Mouse (Mus musculus) neutrophil, adult 5-6 weeks (primary cell): ENCODE measurements around the gene Slc30a3. TPM values are rescaled to one million over a fixed set of nuclear protein-coding genes. Genes with fewer than 3 reads are reported as not detected.

ENCODE experiments used
- ATAC-seq: fragments of 151-379, 151-347 bp; 2 replicates; pipeline ENCODE4 v1.8.0; 2017; ENCODE audit warnings: mild to moderate bottlenecking, moderate TSS enrichment; ENCODE audit not compliant: insufficient number of reproducible peaks, poor library complexity, low FRiP score, severe bottlenecking; ENCODE audit errors: extremely low read depth
- total RNA-seq: library from RNA; stranded (forward); fragments of 200-1000 nt; gene quantifications from 2 replicates; pipeline ENCODE4 v1.2.3, GENCODE M21; 2017

Gene Slc30a3
- total RNA-seq, 1 experiment from 2014 or later: not detected

- peak; percentile 79 for ATAC-seq
Observed at GRCm38 (mm10) chr5:31094799-31095691, 13.0 kb downstream of the Slc30a3 start.

DNA sequence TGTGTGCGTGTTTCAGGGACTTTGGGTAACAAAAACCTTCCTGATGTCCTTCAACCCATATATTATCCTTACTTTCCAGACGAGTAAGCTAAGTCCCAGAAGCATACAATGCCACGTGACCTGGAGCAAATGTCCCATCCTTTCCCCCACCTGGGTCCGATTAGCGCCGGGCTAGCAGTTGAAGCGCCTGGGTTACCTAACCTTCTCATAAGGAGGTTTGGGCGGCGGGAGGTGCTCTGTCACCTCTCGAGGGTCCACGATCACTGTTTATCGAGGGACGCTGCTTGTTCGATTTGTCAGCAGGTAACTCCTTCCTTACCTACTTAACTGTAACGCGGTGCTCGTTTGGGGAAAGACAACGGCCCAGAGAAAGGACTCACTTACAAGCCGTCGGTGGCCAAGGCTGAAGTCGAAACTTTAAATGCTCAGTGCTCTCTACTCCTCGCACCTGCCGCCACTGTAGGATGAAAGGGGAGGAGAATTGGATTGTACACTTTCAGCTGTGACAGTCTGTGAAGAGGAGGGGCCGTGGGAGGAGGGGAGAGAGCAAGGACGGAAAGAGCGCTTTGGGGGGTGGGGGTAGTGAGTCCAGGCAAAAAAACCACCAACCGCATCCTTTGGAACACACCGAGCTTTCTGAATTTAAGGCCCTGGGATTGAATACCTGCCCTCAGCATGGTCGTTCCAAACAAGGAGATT, 13.8 kb downstream of the Slc30a3 start:
- ATAC-seq: no peak

- ATAC-seq: no peak
Observed at GRCm38 (mm10) chr5:31093151-31094041, 14.6 kb downstream of the Slc30a3 start.

- no peak for ATAC-seq
Observed at GRCm38 (mm10) chr5:31092231-31092975, 15.6 kb downstream of the Slc30a3 start.

- no peak for ATAC-seq
Observed at GRCm38 (mm10) chr5:31087131-31087530, 20.9 kb downstream of the Slc30a3 start.

DNA sequence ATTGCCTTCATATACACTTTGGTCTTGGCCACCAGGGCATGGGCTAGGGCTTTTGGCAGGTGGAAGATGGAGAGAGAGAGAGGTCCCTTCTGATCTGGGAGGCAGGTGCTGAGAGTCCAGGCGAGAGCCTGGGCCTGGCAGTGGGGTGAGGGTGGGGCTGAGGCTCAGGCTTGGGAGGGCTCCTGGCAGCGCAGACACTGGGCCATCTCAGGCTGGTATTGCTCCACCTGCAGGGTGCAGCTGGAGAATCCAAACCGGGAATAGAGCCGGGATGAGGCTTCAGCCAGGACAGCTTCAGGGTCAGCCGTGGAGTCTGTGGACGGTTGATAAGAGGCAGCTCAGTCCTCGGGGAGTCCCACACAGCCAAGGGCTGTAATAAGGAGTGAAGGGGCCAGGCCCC, 21.4 kb downstream of the Slc30a3 start:
- no peak for ATAC-seq

GRCm38 (mm10) chr5:31083949-31084348, 24.1 kb downstream of the Slc30a3 start:
- ATAC-seq: peak; percentile 21; the same call in 1 of the 2 replicates

DNA sequence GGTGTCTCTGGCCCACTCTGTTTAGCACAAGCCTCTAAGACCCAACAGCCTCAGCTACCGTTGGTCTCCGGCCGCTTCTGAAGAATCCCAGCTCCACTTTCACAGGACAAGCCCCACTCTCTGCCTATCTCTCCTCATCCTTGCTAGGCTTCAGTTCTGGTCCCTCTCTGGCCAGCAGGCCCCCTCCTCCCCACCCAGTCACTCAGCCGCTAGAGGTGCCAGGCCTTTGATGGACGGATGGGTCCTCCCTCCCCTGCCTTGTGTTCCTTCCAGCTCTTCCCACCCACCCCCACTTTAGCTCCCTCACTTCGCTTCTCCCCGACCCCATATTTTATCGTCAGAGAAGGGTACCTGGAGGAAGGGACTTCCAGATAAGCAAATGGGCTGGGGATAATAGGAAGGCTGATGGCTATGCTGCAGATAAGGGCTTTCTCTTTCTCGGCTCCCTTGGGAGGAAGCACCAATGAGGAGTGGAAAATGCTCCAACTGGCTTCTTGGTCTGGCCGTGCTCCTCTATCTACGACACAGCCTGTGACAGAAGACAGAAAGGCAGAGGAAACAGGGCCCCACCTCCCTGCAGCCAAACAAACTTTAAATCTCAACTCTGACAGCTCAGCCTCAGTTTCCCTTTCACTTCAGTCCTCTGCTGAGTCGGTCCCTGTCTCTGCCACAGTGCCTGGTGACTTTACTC, 25.0 kb downstream of the Slc30a3 start:
- ATAC-seq: no peak

GRCm38 (mm10) chr5:31082355-31082754, 25.7 kb downstream of the Slc30a3 start:
- peak; percentile 70 for ATAC-seq

GRCm38 (mm10) chr5:31081386-31081785, 26.7 kb downstream of the Slc30a3 start:
- 0 out of 2 replicates have a peak, but pooled peaks have one; percentile 23 for ATAC-seq

- ATAC-seq: no peak
Observed at GRCm38 (mm10) chr5:31080795-31081164, 27.3 kb downstream of the Slc30a3 start.

GRCm38 (mm10) chr5:31080059-31080794, 27.8 kb downstream of the Slc30a3 start:
- ATAC-seq: no peak

- no peak for ATAC-seq
Observed at GRCm38 (mm10) chr5:31076346-31076745, 31.7 kb downstream of the Slc30a3 start.

DNA sequence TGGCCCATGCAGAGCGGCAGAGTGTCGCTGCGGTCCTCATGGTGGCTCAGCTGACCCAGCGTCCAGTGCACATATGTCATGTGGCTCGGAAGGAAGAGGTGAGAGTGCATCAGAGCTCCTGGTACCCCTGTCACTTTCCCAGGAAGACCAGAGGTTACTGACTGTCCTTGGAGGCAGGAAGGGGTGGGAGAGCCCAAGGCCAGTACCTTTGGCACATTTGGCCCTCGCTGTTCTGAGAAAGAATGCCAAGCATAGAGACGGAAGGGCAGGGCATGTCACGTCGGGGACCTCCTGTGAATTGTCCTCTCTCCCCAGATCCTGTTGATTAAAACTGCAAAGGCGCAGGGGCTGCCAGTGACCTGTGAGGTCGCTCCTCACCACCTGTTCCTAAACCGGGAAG, 34.9 kb downstream of the Slc30a3 start:
- no peak for ATAC-seq

GRCm38 (mm10) chr5:31071821-31072220, 36.2 kb downstream of the Slc30a3 start:
- ATAC-seq: no peak

- no peak for ATAC-seq
Observed at GRCm38 (mm10) chr5:31071059-31071458, 37.0 kb downstream of the Slc30a3 start.

- no peak for ATAC-seq
Observed at GRCm38 (mm10) chr5:31069810-31070209, 38.2 kb downstream of the Slc30a3 start.
